Mouse (Mus musculus) MEL (cell line): ENCODE measurements around the gene Lbx2. TPM values are rescaled to one million over a fixed set of nuclear protein-coding genes. Genes with fewer than 3 reads are reported as not detected.
A peak's percentile ranks its signal among the peaks of the same experiment; 100 is the strongest.

Experiments used
- DNase-seq: peaks from one replicate; pipeline ENCODE4 v3.0.0; 2011; ENCODE audit warnings: low read depth, low spot score
- H3K27ac ChIP-seq: 2 replicates; pipeline ENCODE4 v1.5.1; 2012; ENCODE audit warnings: low read depth, mild to moderate bottlenecking, control low read depth, low read length, moderate library complexity; ENCODE audit not compliant: control insufficient read depth
- H3K27me3 ChIP-seq, 2 experiments: fragments of 150-350 bp in 1 of 2; sonication (generic) in 1 of 2; 2 replicates each; pipeline ENCODE4 v1.6.1; 2012; ENCODE audit warnings: low read length in 2 of 2, mild to moderate bottlenecking in 2 of 2, improper control_type of control experiment in 1 of 2, moderate library complexity in 1 of 2; ENCODE audit not compliant: insufficient read depth in 2 of 2, control insufficient read depth in 1 of 2
- H3K36me3 ChIP-seq, 2 experiments: 2 replicates each; pipeline ENCODE4 v1.6.1; 2012 to 2014; ENCODE audit warnings: low read length in 2 of 2, improper control_type of control experiment in 1 of 2, inconsistent platforms in 1 of 2, mild to moderate bottlenecking in 1 of 2; ENCODE audit not compliant: insufficient read depth in 2 of 2, control insufficient read depth in 1 of 2
- H3K4me1 ChIP-seq, 2 experiments: fragments of 150-350 bp in 1 of 2; sonication (generic) in 1 of 2; 2 replicates each; pipeline ENCODE4 v1.6.1; 2012; ENCODE audit warnings: low read length in 2 of 2, improper control_type of control experiment in 1 of 2, mild to moderate bottlenecking in 1 of 2; ENCODE audit not compliant: insufficient read depth in 2 of 2, control insufficient read depth in 1 of 2
- H3K4me3 ChIP-seq, 2 experiments: fragments of 150-350 bp in 1 of 2; sonication (generic) in 1 of 2; 2 replicates each; pipeline ENCODE4 v1.5.1; 2012; ENCODE audit warnings: low read depth in 2 of 2, low read length in 2 of 2, mild to moderate bottlenecking in 2 of 2, moderate library complexity in 2 of 2, control low read depth in 1 of 2, improper control_type of control experiment in 1 of 2; ENCODE audit not compliant: control insufficient read depth in 1 of 2, insufficient read depth in 1 of 2
- H3K79me2 ChIP-seq: 2 replicates; pipeline ENCODE4 v1.6.1; 2012; ENCODE audit warnings: mild to moderate bottlenecking, low read length, moderate library complexity; ENCODE audit not compliant: control insufficient read depth, poor library complexity, insufficient read depth
- H3K9ac ChIP-seq: 2 replicates; pipeline ENCODE4 v1.6.1; 2012; ENCODE audit warnings: low read depth, mild to moderate bottlenecking, control low read depth, low read length, moderate library complexity; ENCODE audit not compliant: control insufficient read depth, poor library complexity, severe bottlenecking
- H3K9me3 ChIP-seq: fragments of 150-350 bp; sonication (generic); replicated peaks from 2 replicates; pipeline ENCODE4 v1.6.1; 2012; ENCODE audit warnings: mild to moderate bottlenecking, low read length, improper control_type of control experiment, moderate library complexity; ENCODE audit not compliant: insufficient read depth
- BHLHE40 ChIP-seq: IDR thresholded peaks from 2 replicates; pipeline ENCODE4 v1.6.1; 2012; ENCODE audit warnings: low read depth, mild to moderate bottlenecking, inconsistent platforms, low read length, improper control_type of control experiment, borderline replicate concordance
- CHD1 ChIP-seq: IDR thresholded peaks from 2 replicates; pipeline ENCODE4 v1.6.1; 2012; ENCODE audit warnings: low read depth, mild to moderate bottlenecking, inconsistent platforms, low read length, improper control_type of control experiment
- CHD2 ChIP-seq: IDR thresholded peaks from 2 replicates; pipeline ENCODE4 v1.6.1; 2011; ENCODE audit warnings: low read length, improper control_type of control experiment
- ELF1 ChIP-seq: IDR thresholded peaks from 2 replicates; pipeline ENCODE4 v1.6.1; 2014; ENCODE audit warnings: low read depth, mild to moderate bottlenecking, inconsistent platforms, low read length, improper control_type of control experiment, moderate library complexity
- EP300 ChIP-seq, 2 experiments: IDR thresholded peaks; 2 replicates each; pipeline ENCODE4 v1.6.1; 2011; ENCODE audit warnings: improper control_type of control experiment in 2 of 2, low read length in 2 of 2, low read depth in 1 of 2, mild to moderate bottlenecking in 1 of 2
- ETS1 ChIP-seq: IDR thresholded peaks from 2 replicates; pipeline ENCODE4 v1.6.1; 2012; ENCODE audit warnings: low read depth, mild to moderate bottlenecking, inconsistent platforms, low read length, improper control_type of control experiment, moderate library complexity
- MAFK ChIP-seq: IDR thresholded peaks from 2 replicates; pipeline ENCODE4 v1.6.1; 2011; ENCODE audit warnings: low read depth, mild to moderate bottlenecking, low read length, improper control_type of control experiment, borderline replicate concordance
- MAZ ChIP-seq: IDR thresholded peaks from 2 replicates; pipeline ENCODE4 v1.6.1; 2012; ENCODE audit warnings: low read depth, mild to moderate bottlenecking, inconsistent platforms, low read length, improper control_type of control experiment
- MEF2A ChIP-seq: IDR thresholded peaks from 2 replicates; pipeline ENCODE4 v1.6.1; 2014; ENCODE audit warnings: low read depth, mild to moderate bottlenecking, inconsistent platforms, low read length, improper control_type of control experiment; ENCODE audit not compliant: poor library complexity, insufficient replicate concordance, severe bottlenecking; ENCODE audit errors: extremely low read depth
- MXI1 ChIP-seq: IDR thresholded peaks from 2 replicates; pipeline ENCODE4 v1.6.1; 2011; ENCODE audit warnings: mild to moderate bottlenecking, low read depth, low read length, improper control_type of control experiment
- POLR2A ChIP-seq, 2 experiments: IDR thresholded peaks; 2 replicates each; pipeline ENCODE4 v1.6.1; 2011 to 2012; ENCODE audit warnings: low read length in 2 of 2, mild to moderate bottlenecking in 2 of 2, control low read depth in 1 of 2, improper control_type of control experiment in 1 of 2, low read depth in 1 of 2, moderate library complexity in 1 of 2; ENCODE audit not compliant: control insufficient read depth in 1 of 2, insufficient read depth in 1 of 2, poor library complexity in 1 of 2
- POLR2AphosphoS2 ChIP-seq: IDR thresholded peaks from 2 replicates; pipeline ENCODE4 v1.6.1; 2011; ENCODE audit warnings: low read length, improper control_type of control experiment
- RAD21 ChIP-seq: IDR thresholded peaks from 2 replicates; pipeline ENCODE4 v1.6.1; 2011; ENCODE audit warnings: mild to moderate bottlenecking, low read depth, low read length, improper control_type of control experiment
- RCOR1 ChIP-seq: IDR thresholded peaks from 2 replicates; pipeline ENCODE4 v1.6.1; 2012; ENCODE audit warnings: low read depth, mild to moderate bottlenecking, inconsistent platforms, low read length, improper control_type of control experiment
- SIN3A ChIP-seq: IDR thresholded peaks from 2 replicates; pipeline ENCODE4 v1.6.1; 2012; ENCODE audit warnings: low read length, improper control_type of control experiment, inconsistent platforms
- TAL1 ChIP-seq: IDR thresholded peaks from 2 replicates; pipeline ENCODE4 v1.6.1; 2012; ENCODE audit warnings: mild to moderate bottlenecking, inconsistent platforms, low read length, moderate library complexity, mixed read lengths
- USF1 ChIP-seq: IDR thresholded peaks from 2 replicates; pipeline ENCODE4 v1.6.1; 2014; ENCODE audit warnings: low read depth, mild to moderate bottlenecking, inconsistent platforms, low read length, improper control_type of control experiment, moderate library complexity
- ZC3H11A ChIP-seq: IDR thresholded peaks from 2 replicates; pipeline ENCODE4 v1.6.1; 2012; ENCODE audit warnings: low read depth, mild to moderate bottlenecking, inconsistent platforms, low read length, improper control_type of control experiment
- ZMIZ1 ChIP-seq: IDR thresholded peaks from 2 replicates; pipeline ENCODE4 v1.6.1; 2012; ENCODE audit warnings: low read depth, mild to moderate bottlenecking, inconsistent platforms, low read length, improper control_type of control experiment, moderate library complexity
- ZNF384 ChIP-seq: IDR thresholded peaks from 2 replicates; pipeline ENCODE4 v1.6.1; 2012; ENCODE audit warnings: low read depth, mild to moderate bottlenecking, inconsistent platforms, low read length, improper control_type of control experiment
- polyA plus RNA-seq, 2 experiments: library from polyadenylated mRNA; stranded (reverse) in 1 of 2; unstranded in 1 of 2; fragments of >175 nt in 1 of 2; fragments of >200 nt in 1 of 2; gene quantifications; 2 replicates each; pipeline versions ENCODE4 v1.2.1 to v1.2.4; 2012; ENCODE audit warnings: low replicate concordance in 2 of 2, low read depth in 1 of 2; ENCODE audit not compliant: insufficient read length in 2 of 2, insufficient read depth in 1 of 2, missing spikeins in 1 of 2
- total RNA-seq: library from RNA; depleted of rRNA; stranded (reverse); fragments of 300-350 nt; gene quantifications from 2 replicates; pipeline ENCODE4 v1.2.3, GENCODE M21; 2012

Lbx2 gene
- total and polyA plus RNA-seq, 3 experiments = 0.58 to 0.85 TPM; not detected in 1

DNA sequence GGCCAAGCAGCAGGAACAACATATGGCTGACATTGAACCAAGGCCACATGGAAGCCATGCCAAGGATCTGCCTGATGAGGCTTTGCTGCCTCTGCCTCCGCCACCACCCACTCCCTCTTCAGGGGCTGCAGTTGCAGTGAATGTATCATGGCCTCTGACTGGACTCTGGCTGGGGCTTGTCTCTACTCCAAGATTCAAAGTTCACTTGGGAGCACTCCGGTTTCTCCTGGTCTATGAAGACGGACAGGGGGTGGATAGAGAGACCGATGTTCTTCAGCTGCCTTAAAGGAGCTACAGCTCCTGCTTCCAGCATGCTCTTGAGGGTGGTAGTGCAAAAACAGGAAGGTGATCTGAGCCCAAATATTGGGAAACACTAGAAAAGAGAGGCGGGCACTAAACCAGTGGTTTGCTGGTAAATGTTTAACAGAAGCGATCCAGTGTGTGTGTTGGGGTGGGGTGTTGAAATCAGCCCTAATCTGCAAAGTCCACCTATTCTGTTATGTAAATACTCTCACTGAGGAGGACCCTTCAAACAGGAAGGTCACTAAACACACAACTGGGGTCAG is 45.4 kb downstream of the Lbx2 start:
- Histone ChIP-seq H3K27ac (no peak overlapping the region), H3K79me2 (no peaks in the 10 kb centered on the region), H3K4me1 (peaks cover 0 to 13% of the 10 kb centered on the region in 2 experiments; a peak in 3 of 4 replicates), H3K9me3 (no peaks in the 10 kb centered on the region), H3K36me3 (no peaks in the 10 kb centered on the region; a peak in 1 of 4 replicates), H3K27me3 (no peaks in the 10 kb centered on the region), H3K9ac (no peak overlapping the region), H3K4me3 (no peak overlapping the region)
- TF ChIP-seq ZMIZ1 = no peak
- TF ChIP-seq BHLHE40 = no peak
- DNase-seq = no peak

DNA sequence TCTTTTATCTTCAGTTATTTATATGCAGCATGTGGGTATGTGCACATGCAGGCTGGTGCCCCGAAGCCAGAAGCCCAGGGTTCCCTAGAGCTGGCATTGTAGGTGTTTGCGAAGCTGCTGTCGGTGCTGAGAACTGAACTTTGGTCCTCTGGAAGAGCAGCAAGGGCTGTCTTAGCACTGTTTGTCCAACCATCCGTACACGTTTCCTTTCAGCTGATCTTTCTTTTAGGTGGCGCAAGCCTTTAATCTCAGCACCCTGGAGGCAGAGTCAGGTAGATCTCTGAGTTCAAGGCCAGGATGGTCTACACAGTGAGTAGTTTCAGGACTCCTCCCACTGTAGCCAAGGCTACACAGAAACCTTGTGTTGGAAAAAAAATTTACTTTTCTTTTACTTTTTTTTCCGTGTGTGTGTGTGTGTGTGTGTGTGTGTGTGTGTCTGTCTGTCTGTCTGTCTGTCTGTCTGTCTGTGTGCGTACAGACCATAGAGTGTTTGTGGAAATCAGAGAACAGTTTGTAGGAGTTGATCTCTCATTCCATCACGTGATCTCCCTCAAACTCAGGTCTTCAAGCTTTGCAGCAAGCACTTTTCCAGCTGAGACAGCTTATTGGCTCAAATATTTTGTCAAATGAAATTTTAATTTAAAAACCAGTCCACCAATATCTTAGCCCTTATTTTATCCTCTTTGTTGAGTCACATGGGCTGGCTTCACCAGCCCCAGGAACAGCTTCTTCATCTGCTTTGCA is 46.2 kb downstream of the Lbx2 start:
- Histone ChIP-seq H3K36me3 (no peaks in the 10 kb centered on the region; a peak in 1 of 4 replicates), H3K27me3 (no peaks in the 10 kb centered on the region), H3K9ac (no peak overlapping the region), H3K4me3 (no peak overlapping the region), H3K27ac (no peak overlapping the region), H3K9me3 (no peaks in the 10 kb centered on the region), H3K4me1 (peaks cover 0 to 14% of the 10 kb centered on the region in 2 experiments; a peak in 3 of 4 replicates), H3K79me2 (peaks cover 6% of the 10 kb centered on the region; the same call in 1 of the 2 replicates)
- TF ChIP-seq USF1 (0 out of 2 replicates have a peak, but pooled peaks have one; percentile 30), ZC3H11A (no peak), ZNF384 (peak; percentile 57), POLR2A (IDR thresholded peaks at IDR 0.05; ENCODE audit: control insufficient read depth in 1 of 2, insufficient read depth in 1 of 2, low read depth in 1 of 2, low read length in 2 of 2, poor library complexity in 1 of 2) (no peak)
- DNase-seq = no peak

DNA sequence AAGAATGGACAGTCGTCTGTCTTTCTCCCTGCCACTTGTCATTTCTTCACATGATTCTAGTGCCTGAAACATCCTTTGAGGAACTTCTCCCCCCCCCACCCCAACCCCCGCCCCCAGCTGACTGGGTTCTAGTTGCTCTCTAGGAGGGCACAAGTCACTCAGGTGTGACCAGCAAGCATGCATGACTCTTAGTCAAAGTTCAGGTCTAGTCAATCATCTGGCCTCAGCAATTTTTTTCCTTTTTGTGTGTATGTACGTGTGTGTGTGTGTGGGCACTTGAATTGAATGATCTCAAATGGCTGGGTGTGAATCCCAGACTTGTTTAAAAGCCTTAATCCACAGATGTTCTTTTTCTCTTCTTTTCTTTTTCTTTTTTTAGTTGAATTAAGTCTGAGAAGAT is 48.1 kb downstream of the Lbx2 start:
- no peak for DNase-seq
- TF ChIP-seq MEF2A (no peak), ZMIZ1 (no peak), SIN3A (no peak), MAZ (no peak), ELF1 (no peak), MXI1 (no peak), POLR2AphosphoS2 (no peak), CHD2 (no peak), EP300 (IDR thresholded peaks at IDR 0.05; ENCODE audit: low read depth in 1 of 2, low read length in 2 of 2) (no peak), MAFK (no peak), ZC3H11A (no peak), ETS1 (no peak), TAL1 (no peak), RCOR1 (no peak), RAD21 (no peak), CHD1 (no peak)
- Histone ChIP-seq H3K4me1 (peaks cover 0 to 18% of the 10 kb centered on the region in 2 experiments; a peak in 3 of 4 replicates), H3K36me3 (no peaks in the 10 kb centered on the region; a peak in 1 of 4 replicates), H3K27me3 (no peaks in the 10 kb centered on the region), H3K79me2 (peaks cover 6% of the 10 kb centered on the region; the same call in 1 of the 2 replicates), H3K27ac (no peak overlapping the region), H3K9me3 (no peaks in the 10 kb centered on the region), H3K9ac (no peak overlapping the region), H3K4me3 (no peak overlapping the region)
